Mouse (Mus musculus): ENCODE results near the gene Gm10643.

The Gm10643 gene

DNA sequence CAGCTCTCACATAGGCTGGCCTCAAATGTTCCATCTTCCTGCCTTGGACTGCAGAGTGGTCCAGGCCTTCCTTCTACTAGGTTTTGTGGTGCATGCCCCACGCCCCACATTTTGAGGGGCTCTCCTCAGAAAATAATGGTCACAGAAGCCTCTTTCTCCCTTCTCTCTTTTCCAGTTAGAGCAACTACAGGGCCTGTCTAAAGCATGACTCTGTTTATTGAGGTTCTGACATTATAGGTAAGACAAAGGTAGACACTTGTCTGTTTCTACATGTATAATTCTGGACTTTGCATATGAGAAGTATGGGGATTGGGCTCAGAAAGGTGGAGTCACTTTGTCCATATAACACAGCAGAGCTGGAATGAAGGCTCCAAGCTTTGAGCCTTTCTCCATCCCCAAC, at the start of gene Gm10643:
TSS of gene Gm10643 (minus strand) at position 101 of the 400 bp plus-strand sequence.
- DNase-seq: no peak

DNA sequence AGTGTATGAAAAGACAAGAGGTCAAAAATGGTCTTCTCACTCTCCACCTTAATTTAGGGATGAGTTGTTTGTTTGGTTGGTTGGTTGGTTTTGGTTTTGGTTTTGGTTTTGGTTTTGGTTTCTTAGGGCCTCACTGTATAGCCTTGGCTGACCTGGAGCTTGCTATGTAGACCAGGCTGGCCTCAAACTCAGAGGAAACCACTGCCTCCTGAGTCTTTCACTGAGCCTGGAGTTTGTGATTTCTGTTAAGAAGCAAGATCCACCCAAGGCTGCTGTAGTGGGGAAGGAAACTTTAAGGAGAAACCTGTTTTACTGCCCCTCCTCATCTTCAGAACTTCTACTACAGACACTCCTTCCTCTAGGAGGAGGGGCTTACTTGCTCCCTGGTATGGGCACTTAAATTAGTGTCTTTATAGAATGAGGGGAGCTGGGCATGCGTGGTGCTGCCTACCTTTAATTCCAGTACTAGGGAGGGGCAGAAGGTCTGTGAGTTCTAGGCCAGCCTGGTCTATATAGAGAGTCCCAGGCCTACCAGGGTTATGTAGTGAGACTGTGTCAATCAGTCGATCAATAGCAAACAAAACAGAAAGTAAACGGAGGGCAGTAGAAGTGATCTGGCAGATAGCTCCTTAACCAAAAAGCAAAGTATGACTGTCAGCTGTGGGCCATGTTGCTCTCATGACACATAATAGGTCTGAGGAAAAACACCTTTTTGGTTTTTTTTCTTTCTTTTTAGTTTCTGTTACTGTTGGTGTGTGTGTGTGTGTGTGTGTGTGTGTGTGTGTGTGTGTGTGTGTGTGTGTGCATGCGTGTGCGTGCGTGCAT, 41.5 kb upstream of the Gm10643 start:
- DNase-seq: no peak

DNA sequence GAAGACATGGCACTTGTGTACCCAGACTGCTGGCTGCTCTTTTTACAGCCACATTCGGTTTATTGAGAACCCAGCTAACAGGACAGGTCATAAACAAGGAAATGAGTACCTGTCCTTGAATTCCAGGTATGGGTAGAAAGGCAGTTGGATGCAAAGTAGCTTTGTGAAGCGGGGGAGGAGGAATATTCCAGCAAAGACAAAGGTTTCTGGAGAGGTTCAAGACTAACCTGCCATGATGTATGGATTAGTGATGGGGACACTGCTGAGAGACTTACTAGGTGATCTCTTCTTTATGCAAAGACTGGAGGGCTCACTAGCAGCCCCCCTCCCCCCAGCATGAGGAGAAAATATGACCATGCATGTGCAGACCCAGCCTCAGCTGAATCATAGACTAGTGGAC, 40.7 kb upstream of the Gm10643 start:
- DNase-seq: no peak

- peak; percentile 99 to 100 for DNase-seq
Observed at GRCm38 (mm10) chr8:84104697-84105609, 40.0 kb upstream of the Gm10643 start, which contains the start of gene Dcaf15. Gene Dcaf15 (minus strand): TSS chr8:84104768.

- DNase-seq: peak; percentile 75 to 81
Observed at GRCm38 (mm10) chr8:84104221-84104620, 39.3 kb upstream of the Gm10643 start.

DNA sequence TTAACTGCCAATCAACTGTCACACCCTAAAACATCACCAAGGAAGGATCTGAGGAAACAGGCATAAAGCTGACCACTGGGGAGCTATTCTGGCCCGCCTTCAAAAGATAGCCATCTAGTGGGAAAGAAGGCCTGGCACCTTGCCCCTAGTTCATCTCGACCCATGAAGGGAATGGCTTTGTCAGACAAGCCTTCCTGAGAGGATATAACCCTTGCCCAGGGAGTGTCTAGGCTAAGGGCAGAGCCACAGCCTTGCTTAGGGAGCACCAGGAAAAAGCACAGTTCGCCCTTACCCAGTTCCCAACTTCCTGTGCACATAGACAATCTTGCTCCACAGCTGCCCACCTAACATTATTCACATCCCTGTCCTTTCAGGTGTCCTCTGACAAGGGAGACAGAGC, 38.7 kb upstream of the Gm10643 start:
- peak; percentile 66 to 81 for DNase-seq

DNA sequence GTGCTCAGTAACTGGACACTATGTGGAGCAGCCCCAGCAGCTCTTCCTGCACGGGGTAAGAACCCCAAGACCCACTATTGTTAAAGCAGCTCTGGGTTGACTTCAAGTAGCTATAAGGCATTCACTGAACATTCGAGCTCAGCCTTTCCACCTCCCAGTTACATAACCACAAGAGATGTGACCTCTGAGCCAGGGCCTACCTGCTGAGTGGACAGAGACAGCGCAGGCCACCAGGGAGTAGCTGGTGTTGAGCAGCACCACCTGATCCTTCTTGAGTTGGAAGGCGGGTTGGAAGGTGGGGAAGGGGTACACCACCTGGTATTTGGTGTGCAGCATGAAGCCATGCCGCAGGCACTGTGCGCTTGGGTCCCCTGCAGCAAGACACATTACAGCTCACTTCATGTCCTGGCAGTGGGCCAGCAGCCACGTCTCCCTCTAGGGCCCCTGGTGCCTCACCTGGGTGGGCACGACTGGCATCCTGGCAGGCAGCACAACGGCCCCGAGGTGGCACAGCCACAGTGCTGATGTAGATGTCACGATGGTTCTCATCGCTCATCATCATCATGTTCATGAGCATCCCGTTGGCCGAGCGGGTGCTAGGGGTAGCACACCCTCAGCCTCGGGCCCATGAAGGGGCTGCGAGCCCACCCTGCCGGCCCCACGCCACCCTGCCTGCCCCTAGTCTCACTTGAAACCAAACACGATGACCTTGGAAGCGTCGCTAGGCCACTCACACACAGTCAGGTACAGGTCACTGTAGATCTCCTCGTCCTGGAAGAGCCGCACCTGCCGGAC, 36.7 kb upstream of the Gm10643 start:
- DNase-seq: no peak

GRCm38 (mm10) chr8:84098376-84098775, 33.4 kb upstream of the Gm10643 start:
- DNase-seq: no peak

GRCm38 (mm10) chr8:84096061-84096460, 31.1 kb upstream of the Gm10643 start:
- DNase-seq: no peak

GRCm38 (mm10) chr8:84090585-84090984, 25.6 kb upstream of the Gm10643 start:
- DNase-seq: no peak

DNA sequence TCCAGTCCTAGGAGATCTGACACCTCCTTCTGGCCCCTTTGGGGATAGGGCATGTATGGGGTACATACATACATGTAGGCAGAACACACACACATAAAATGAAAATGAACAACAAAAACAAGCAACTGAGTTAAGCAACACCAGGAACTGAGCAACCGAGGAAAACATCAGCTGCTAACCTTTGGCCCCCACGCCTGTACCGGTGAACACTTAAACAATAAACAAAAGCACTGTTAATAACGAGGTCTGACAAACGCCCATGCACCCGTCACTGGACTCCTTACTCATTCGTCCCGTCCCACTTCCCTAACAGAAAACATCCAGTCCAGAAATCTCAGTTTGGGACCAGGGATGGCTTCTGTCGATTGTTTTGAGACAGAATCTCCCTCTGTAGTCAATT, 24.3 kb upstream of the Gm10643 start:
- no peak for DNase-seq

DNA sequence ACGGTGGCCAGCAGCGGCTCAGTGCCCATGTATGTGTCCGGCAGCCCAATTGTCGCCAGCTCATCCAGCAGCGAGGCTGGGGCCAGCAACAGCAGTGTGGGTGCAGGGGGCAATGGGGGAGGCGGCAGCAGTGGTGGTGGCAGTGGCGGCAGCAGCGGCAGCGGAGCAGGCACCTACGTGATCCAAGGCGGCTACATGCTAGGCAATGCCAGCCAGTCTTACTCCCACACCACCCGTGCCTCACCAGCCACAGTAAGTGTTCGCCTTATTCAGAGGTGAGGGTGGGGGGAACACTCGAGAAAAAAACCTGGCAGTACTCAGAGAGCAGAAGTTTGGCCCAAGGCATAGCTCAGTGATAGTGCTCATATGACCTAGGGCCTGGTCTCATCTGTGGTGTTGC, 22.9 kb upstream of the Gm10643 start:
- no peak for DNase-seq

DNA sequence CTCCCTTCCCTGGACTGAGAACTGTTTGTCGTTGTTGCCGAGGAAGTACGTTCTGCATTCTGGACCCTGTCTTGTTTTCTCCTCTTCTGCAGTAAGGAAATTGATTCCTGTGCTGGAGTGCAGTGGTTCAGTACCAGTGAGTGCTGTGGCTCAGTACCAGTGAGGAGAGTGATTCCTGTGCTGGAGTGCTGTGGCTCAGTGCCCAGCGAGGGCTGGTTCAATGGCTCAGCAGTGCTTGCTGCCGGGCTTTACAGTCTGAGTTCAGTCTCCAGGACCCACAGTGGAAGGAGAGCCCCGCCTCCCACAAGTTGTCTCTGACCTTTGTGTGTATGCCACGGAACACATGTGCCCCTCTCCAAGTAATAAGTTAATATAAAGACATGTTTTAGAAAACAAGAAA, 22.2 kb upstream of the Gm10643 start:
- no peak for DNase-seq

DNA sequence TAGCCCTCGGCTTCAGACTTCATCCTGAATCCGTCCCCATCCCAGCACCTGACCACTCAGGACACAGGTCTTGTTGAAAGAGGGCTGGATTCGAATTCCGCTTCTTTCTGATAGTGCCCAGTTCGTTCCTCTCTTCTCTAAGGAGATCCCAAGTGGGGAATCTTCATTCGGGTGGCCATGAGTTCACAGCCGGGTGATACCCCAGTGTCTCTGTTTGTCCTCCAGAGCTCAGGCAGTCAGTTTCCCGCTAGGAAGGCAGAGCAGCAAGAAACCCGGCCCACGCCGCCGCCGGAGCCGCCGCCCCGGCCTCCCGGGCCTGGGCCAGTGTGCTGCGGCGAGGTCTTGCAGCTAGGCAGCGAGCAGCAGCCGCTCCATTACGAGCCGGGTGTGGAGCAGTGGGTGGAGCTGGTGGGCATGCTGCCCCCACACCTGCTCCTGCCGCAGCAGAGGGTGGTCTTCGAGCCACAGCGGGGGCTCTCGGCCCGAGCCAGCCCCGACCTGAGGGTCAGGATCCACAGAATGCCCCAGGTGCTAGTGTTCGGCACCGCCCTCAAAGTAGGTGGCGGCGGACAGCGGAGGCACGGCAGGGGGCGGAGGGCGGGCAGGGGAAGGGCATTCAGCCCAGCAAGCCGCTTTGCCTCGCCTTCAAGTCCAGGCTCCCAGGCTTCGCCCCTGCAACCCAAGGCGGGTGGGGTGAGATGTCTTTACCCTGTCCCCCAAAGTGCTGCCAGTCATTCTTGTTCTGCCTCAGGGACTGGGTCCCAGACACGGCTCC, 19.6 kb upstream of the Gm10643 start:
- DNase-seq: no peak

DNA sequence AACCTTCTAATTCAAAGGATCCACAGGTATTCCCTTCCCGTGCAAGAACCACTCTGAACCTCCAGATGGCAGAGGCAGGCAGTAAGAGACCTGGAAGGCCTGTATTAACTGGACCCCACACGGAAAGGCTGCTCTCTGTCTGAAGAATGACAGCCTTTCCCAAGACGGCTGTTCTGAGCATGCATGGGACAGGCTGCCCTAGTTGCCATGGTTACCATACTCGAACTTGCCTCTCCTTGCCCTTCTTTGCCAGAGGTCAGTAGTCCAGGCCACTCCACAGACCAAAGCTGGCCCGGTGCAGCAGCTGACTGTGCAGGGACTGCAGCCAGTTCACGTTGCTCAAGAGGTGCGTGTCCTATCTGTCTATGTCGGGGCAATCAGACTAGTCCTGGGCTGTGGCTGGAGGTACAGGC, 18.9 kb upstream of the Gm10643 start:
- peak in 1 of 2 experiments; percentile 38 for DNase-seq

GRCm38 (mm10) chr8:84079206-84079605, 14.3 kb upstream of the Gm10643 start:
- DNase-seq: no peak

DNA sequence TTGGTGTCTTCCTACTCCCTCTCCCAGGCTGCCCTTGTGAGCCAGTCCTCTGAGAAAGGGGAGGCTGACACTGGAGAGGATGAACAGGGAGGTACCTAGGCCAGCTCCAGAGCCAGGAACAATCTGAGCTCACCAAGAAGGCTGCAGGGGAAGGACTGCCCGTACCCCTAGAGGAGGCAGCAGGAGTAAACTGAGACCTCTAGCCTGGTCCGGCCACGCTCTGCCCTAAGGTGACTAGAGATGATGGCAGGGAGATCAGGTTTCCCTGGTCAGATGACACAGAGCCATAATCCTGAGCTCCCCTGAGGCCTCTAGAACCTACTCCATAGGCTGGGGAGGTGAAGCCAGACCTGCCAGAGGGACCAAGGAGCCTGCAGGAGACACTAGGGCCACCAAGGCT, 11.9 kb upstream of the Gm10643 start:
- no peak for DNase-seq

DNA sequence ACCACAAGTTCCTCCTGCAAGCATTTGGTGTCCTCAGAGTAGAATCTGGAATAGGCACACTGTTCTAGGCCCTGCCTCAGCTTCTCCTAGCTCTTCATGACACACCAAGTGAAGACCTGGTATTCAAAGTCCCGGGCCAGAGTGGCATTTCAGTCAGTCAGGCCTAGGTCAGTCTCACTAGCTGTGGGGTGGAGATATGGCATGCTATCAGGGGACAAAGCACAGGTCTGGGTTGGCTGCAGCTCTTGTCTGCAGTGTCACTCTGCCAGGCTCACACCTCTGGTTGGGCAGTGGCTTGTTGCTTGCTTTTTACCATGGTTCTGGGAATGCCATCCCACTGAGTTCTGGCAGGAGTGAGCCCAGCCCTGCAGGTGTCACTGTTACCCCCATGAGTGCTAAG, 11.5 kb upstream of the Gm10643 start:
- DNase-seq: no peak

GRCm38 (mm10) chr8:84073230-84073976, 8.5 kb upstream of the Gm10643 start:
- DNase-seq: no peak

- DNase-seq: no peak
Observed at GRCm38 (mm10) chr8:84072321-84072720, 7.4 kb upstream of the Gm10643 start.

- no peak for DNase-seq
Observed at GRCm38 (mm10) chr8:84071921-84072320, 7.0 kb upstream of the Gm10643 start.
